Mouse (Mus musculus): ENCODE results near the gene Kdelr1. TPM values are rescaled to one million over a fixed set of nuclear protein-coding genes. Genes with fewer than 3 reads are reported as not detected.

Kdelr1 gene
- polyA plus RNA-seq, 1 experiment from 2014 or later = 61.0 TPM

DNA sequence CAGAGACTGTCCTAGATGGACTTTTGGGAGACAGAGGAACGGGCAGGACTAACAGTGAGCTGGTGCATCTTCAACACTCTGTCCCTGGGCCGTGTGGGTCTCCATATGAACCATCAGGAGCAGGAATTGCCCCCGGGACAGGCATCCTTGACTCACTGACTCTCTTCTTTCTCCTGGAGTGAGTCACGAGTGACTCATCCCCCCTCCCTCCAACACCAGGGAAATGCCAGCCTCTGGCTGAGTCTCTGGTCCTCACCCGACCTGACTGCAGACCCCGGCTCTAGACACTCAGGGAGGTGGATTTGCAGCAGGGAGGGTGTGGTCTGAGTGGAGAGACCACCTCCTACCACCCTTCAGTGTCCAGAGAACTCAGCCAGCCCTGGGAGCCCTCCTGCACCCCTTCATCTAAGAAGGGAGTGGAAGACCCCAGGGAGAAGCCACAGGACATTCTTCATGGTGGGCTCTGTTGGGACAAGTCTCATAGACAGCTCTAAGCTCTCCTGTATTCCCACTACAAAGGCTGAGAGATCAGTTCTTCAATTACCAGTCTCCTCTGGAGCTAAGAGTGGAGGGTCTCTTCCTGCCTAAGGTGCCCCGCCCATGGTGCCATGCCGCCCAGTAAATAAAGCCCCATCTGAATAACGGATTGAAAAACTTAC lies 48.1 kb downstream of the Kdelr1 start:
- Histone ChIP-seq H3K9me3 (no peaks in the 10 kb centered on the region), H3K4me1 (replicated peaks) (peaks cover 43% of the 10 kb centered on the region), H3K27me3 (no peaks in the 10 kb centered on the region), H3K4me2 (peak overlapping the region; percentile 25), H3K27ac (replicated peaks) (no peak overlapping the region), H3K36me3 (no peaks in the 10 kb centered on the region), H3K4me3 (peak overlapping the region; percentile 10), H3K9ac (no peak overlapping the region)
- 63% methylated on average over 9 of the region's 9 CpGs for WGBS
- ATAC-seq (ENCODE audit: low FRiP score, low read depth) = no peak

DNA sequence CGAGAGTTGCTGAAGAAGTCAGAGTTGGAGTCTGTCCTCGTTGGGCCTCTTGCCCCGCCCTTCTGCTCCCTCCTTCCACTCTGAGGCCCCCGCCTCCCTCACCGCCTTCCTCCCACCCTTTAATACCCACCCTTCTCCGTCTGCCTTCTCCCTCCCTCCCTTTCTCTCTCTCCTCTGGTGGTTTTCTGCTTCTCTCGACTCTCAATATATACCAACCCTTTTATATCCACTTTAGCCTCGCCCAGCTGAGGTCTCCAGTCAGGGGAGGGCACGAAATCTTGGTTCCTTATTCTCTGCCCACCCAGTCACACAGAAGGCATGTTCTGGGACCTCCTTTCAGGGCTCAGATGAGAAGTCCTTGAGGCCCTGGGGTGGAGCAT lies 48.7 kb downstream of the Kdelr1 start, which contains the start of gene Emp3:
TSS of gene Emp3 (minus strand) at position 163 of the 380 bp plus-strand sequence.
- Histone ChIP-seq H3K4me3 (peak within 1 kb of the TSS; percentile 10), H3K9me3 (no peaks in the 10 kb centered on the region), H3K4me1 (replicated peaks) (peaks cover 38% of the 10 kb centered on the region), H3K27ac (replicated peaks) (no peak within 1 kb of the TSS; the same call in 1 of the 2 replicates), H3K27me3 (no peaks in the 10 kb centered on the region), H3K4me2 (peak within 1 kb of the TSS; percentile 25), H3K36me3 (no peaks in the 10 kb centered on the region), H3K9ac (no peak within 1 kb of the TSS)
- ATAC-seq (ENCODE audit: low FRiP score, low read depth) = no peak
- 51% methylated on average over 9 of the region's 9 CpGs for WGBS

DNA sequence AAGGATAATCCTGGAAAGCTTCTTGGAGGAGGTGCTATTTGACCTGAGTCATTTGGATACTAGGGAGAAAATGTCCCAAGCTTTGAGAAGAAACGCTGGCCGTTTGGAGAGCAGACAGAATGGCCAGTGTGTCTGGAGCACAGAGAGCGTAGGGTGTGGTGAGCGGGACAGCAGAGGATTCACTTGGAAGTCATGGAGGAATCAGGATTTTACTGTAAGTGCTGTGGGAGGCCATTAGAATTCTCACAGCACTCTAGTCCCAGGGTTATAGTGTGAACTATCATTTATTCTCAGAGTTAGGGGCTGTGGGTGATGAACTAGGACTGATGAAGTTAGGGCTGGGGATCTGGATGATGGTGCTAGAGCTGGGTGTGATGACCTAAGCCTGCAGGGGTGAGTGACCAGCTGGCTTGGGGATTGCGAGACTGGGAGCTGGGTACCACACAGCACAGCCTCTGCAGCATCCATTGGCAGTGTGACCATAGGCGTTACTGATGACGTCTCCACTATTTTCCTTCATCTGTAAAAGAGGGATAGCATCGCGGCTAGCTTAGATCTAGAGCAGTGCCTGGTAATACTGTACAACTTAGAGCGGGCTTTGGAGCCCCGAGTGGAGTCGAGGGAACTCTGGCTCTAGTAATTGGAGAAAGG lies 49.5 kb downstream of the Kdelr1 start:
- Histone ChIP-seq H3K9ac (no peak overlapping the region), H3K9me3 (no peaks in the 10 kb centered on the region), H3K4me3 (0 out of 2 replicates have a peak overlapping the region, but pooled peaks have one; percentile 51), H3K27ac (replicated peaks) (peak overlapping the region; percentile 89), H3K4me2 (peak overlapping the region; percentile 89), H3K36me3 (no peaks in the 10 kb centered on the region), H3K27me3 (no peaks in the 10 kb centered on the region; the same call in 1 of the 2 replicates), H3K4me1 (replicated peaks) (peaks cover 30% of the 10 kb centered on the region)
- WGBS = 86% methylated on average over 12 of the region's 12 CpGs
- no peak for ATAC-seq (ENCODE audit: low FRiP score, low read depth)

DNA sequence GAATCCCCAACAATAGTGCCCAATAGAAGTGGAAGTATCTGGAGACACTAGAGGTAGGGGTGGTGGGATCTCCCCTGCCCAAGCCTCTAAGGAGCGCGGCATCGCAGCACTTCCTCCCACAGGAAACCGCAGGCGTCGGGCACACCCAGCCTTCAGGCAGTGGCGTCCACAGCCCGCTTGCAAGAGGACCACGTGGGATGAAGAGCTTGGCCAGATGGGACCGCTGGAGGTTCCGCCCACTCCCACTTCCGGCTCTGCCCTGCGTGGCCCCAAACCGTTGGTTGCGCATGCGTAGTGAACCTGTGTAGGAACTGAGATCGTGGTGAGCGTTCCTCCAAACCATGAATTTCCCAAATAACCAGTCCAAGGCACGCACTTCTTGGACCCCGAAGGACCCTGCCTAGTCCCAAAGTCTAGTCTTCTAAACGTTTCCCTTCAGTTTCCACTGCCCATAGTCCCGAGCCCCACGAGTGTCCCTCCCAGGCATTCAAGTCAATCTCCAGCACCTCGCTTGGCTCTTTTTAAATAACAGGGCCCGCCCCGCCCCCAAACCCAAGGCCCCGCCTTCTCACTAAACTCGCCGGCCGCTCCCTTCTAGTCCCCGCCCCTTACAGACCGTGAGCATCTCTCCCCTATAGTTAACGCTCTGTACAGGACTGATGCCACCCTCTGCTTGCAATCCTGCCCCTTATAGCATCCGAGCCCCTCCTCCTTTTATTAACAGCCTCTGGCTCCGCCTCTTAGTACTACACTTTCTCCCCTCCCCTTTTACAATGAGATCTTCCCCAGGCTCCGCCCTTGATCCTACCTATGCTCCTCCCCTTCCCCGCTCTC lies 50.6 kb downstream of the Kdelr1 start:
- no peaks in the 10 kb centered on the region for H3K9me3 ChIP-seq
- H3K4me1 ChIP-seq (replicated peaks) = peaks cover 21% of the 10 kb centered on the region
- H3K27ac ChIP-seq (replicated peaks) = peak overlapping the region; percentile 89
- no peaks in the 10 kb centered on the region; the same call in 1 of the 2 replicates for H3K27me3 ChIP-seq
- peak overlapping the region; percentile 53 for H3K9ac ChIP-seq
- ATAC-seq (ENCODE audit: low FRiP score, low read depth) = peak; percentile 88
- no peaks in the 10 kb centered on the region for H3K36me3 ChIP-seq
- under 1% methylated on average over 37 of the region's 37 CpGs for WGBS
- peak overlapping the region; percentile 51 for H3K4me3 ChIP-seq
- peak overlapping the region; percentile 89 for H3K4me2 ChIP-seq

DNA sequence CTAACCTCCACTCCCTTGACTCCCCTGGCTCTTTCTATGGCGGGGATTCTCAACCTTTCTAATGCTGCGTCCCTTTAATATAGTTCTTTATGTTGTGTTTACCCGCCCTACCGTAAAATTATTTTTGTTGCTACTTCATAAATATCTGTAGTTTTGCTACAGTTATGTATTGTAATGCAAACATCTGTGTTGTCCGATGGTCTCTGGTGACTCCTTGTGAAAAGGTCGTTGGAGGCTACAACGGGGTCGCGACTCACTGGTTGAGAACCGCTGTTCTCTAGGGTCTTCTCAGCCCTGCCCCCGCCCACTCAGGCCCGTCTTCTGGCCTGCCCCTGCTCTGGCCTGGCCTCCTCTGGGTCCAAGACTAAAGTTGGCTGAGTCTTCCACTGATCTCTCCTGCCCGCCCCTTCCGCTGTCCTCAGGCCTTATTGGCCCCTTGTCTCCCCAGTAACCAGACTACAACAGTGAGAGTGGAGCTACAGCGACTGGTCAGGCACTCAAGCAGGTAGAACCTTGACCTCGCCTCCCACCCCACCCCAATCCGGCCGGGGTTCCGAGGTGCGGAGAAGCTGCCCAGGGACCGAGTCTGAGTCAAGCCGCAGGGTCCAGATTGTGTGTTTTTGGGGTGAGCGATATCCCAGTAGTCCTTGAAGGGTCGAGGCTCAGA lies 51.3 kb downstream of the Kdelr1 start, which contains the start of gene Ccdc114:
TSS of gene Ccdc114 (plus strand) at position 311 of the 667 bp plus-strand sequence.
- Histone ChIP-seq H3K4me2 (peak within 1 kb of the TSS; percentile 89), H3K4me1 (replicated peaks) (peaks cover 21% of the 10 kb centered on the region), H3K27ac (replicated peaks) (peak within 1 kb of the TSS; percentile 89), H3K4me3 (peak within 1 kb of the TSS; percentile 51), H3K36me3 (no peaks in the 10 kb centered on the region), H3K9me3 (no peaks in the 10 kb centered on the region), H3K27me3 (no peaks in the 10 kb centered on the region; the same call in 1 of the 2 replicates), H3K9ac (peak within 1 kb of the TSS; percentile 53)
- ATAC-seq (ENCODE audit: low FRiP score, low read depth) = peak; percentile 57
- 6% methylated on average over 24 of the region's 24 CpGs for WGBS

DNA sequence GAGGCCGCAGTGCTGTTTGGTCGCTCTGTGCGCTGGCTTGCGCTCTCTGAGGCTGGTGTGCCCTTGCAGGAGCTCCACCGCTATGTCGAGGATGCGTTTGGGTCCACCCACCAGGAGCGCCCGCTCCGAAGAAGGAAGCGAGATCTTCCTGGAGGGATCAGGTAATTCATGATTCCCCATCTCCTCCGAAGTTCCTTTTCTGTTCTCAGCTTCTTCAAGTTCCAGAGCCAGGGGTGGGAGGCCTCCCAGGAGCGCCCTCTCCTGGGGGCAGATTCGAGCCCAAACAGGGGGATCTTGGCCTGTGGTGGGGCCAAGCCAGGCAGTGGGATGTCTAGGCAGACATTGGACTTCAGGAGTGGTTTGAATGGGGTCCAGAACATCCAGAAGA lies 51.9 kb downstream of the Kdelr1 start:
- Histone ChIP-seq H3K4me2 (peak overlapping the region; percentile 89), H3K9ac (no peak overlapping the region), H3K27ac (replicated peaks) (no peak overlapping the region; the same call in 1 of the 2 replicates), H3K36me3 (no peaks in the 10 kb centered on the region), H3K4me3 (peak overlapping the region; percentile 51), H3K4me1 (replicated peaks) (peaks cover 21% of the 10 kb centered on the region), H3K27me3 (peaks cover 2% of the 10 kb centered on the region; the same call in 1 of the 2 replicates), H3K9me3 (no peaks in the 10 kb centered on the region)
- no peak for ATAC-seq (ENCODE audit: low FRiP score, low read depth)
- 15% methylated on average over 14 of the region's 14 CpGs for WGBS

DNA sequence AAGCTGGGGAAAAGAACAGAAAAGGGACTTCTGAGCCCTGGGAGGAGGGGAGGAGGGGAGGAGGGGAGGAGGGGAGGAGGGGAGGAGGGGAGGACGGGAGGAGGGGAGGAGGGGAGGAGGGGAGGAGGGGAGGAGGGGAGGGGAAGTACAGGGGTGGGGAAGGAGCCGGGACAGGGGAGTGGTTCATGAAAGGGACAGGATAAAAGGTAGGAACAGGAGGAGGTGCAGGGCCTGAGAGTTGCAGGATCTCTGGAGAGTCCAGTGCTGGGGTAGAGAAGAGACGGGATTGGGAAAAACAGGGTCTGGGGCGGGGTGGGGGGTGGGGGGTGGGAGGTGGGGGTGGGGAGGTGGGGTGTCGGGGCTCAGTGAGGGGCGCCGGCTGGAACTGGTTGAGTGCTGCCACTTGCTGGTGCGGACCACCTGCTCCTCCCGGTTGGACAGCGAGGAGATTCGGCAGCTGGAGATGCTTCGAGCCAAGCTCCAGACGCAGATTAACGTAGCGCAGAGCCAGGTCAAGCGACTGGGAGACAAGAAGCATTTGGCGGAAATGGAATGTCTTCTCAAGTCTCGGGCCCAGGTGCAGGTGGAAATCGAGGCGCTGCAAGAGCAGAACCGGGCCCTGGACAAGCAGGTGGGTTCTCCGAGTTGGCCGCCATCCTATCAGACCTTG lies 56.2 kb downstream of the Kdelr1 start:
- Histone ChIP-seq H3K4me3 (0 out of 2 replicates have a peak overlapping the region, but pooled peaks have one; percentile 6), H3K27me3 (peaks cover 3% of the 10 kb centered on the region; the same call in 1 of the 2 replicates), H3K36me3 (no peaks in the 10 kb centered on the region), H3K9me3 (no peaks in the 10 kb centered on the region), H3K4me1 (replicated peaks) (peaks cover 8% of the 10 kb centered on the region; the same call in 1 of the 2 replicates), H3K27ac (replicated peaks) (no peak overlapping the region), H3K9ac (no peak overlapping the region), H3K4me2 (peak overlapping the region; percentile 24)
- no peak for ATAC-seq (ENCODE audit: low FRiP score, low read depth)
- 15% methylated on average over 20 of the region's 23 CpGs for WGBS

DNA sequence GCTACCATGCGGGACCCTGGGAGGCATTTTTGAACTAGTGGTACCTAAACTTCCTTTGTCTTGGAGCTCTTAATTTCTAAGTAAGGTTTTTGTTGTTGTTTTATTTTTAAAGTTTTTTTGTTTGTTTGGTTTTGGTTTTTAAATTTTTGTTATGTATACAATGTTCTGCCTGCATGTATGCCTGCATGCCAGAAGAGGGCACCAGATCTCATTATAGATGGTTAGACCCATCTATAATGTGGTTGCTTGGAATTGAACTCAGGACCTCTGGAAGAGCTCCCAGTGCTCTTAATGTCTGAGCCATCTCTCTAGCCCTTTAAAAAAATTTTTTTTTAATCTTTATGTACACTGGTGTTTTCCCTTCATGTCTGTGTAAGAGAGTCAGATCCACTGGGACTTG lies 57.1 kb downstream of the Kdelr1 start:
- no peak overlapping the region for H3K27ac ChIP-seq (replicated peaks)
- H3K36me3 ChIP-seq = no peaks in the 10 kb centered on the region
- ATAC-seq (ENCODE audit: low FRiP score, low read depth) = no peak
- no peaks in the 10 kb centered on the region for H3K9me3 ChIP-seq
- no peak overlapping the region for H3K9ac ChIP-seq
- no peaks in the 10 kb centered on the region for H3K4me1 ChIP-seq (replicated peaks)
- no peak overlapping the region for H3K4me2 ChIP-seq
- H3K27me3 ChIP-seq = peaks cover 3% of the 10 kb centered on the region; the same call in 1 of the 2 replicates
- WGBS = 91% methylated on average over 1 of the region's 1 CpGs
- no peak overlapping the region for H3K4me3 ChIP-seq

Other genes with a start within 250 kb of the Kdelr1 start
- gene Rasip1, start 245.3 kb upstream of the Kdelr1 start, polyA plus RNA-seq (2015; fragmentation: Nextera tagmentation; extraction: Ambion mirVana) = 20.2 and 24.3 TPM in 2 replicates
- 4.0 and 5.2 TPM in 2 replicates for gene Mamstr, start 232.8 kb upstream of the Kdelr1 start, polyA plus RNA-seq (2015; fragmentation: Nextera tagmentation; extraction: Ambion mirVana)
- gene Fut2, start 206.4 kb upstream of the Kdelr1 start, polyA plus RNA-seq (2015; fragmentation: Nextera tagmentation; extraction: Ambion mirVana) = 0.05 and 0.32 TPM in 2 replicates
- 1.4 and 1.6 TPM in 2 replicates for gene Ntn5, start 188.8 kb upstream of the Kdelr1 start, polyA plus RNA-seq (2015; fragmentation: Nextera tagmentation; extraction: Ambion mirVana)
- gene Sec1, start 178.4 kb upstream of the Kdelr1 start, polyA plus RNA-seq (2015; fragmentation: Nextera tagmentation; extraction: Ambion mirVana) = 0.35 and 0.89 TPM in 2 replicates
- gene Car11, start 172.9 kb upstream of the Kdelr1 start, polyA plus RNA-seq (2015; fragmentation: Nextera tagmentation; extraction: Ambion mirVana) = 58.6 and 67.3 TPM in 2 replicates
- 2.9 and 4.1 TPM in 2 replicates for gene Dbp, start 167.7 kb upstream of the Kdelr1 start, polyA plus RNA-seq (2015; fragmentation: Nextera tagmentation; extraction: Ambion mirVana)
- gene Rpl18, start 157.3 kb upstream of the Kdelr1 start, polyA plus RNA-seq (2015; fragmentation: Nextera tagmentation; extraction: Ambion mirVana) = 528 and 575 TPM in 2 replicates
- gene Sphk2, start 154.8 kb upstream of the Kdelr1 start, polyA plus RNA-seq (2015; fragmentation: Nextera tagmentation; extraction: Ambion mirVana) = 24.4 and 26.9 TPM in 2 replicates
- 0.38 and 0.57 TPM in 2 replicates for gene Fam83e, start 151.6 kb upstream of the Kdelr1 start, polyA plus RNA-seq (2015; fragmentation: Nextera tagmentation; extraction: Ambion mirVana)
- not detected in 2 replicates for gene Spaca4, start 147.0 kb upstream of the Kdelr1 start, polyA plus RNA-seq (2015; fragmentation: Nextera tagmentation; extraction: Ambion mirVana)
- gene Lmtk3, start 89.0 kb upstream of the Kdelr1 start, polyA plus RNA-seq (2015; fragmentation: Nextera tagmentation; extraction: Ambion mirVana) = 20.1 and 24.8 TPM in 2 replicates
- 6.3 TPM in 2 replicates for gene Sult2b1, start 88.1 kb upstream of the Kdelr1 start, polyA plus RNA-seq (2015; fragmentation: Nextera tagmentation; extraction: Ambion mirVana)
- 271 and 286 TPM in 2 replicates for gene Cyth2, start 58.2 kb upstream of the Kdelr1 start, polyA plus RNA-seq (2015; fragmentation: Nextera tagmentation; extraction: Ambion mirVana)
- 1.1 and 1.6 TPM in 2 replicates for gene Kcnj14, start 48.0 kb upstream of the Kdelr1 start, polyA plus RNA-seq (2015; fragmentation: Nextera tagmentation; extraction: Ambion mirVana)
- gene Grwd1, start 41.8 kb upstream of the Kdelr1 start, polyA plus RNA-seq (2015; fragmentation: Nextera tagmentation; extraction: Ambion mirVana) = 41.8 and 43.1 TPM in 2 replicates
- gene Grin2d, start 5.6 kb downstream of the Kdelr1 start, polyA plus RNA-seq (2015; fragmentation: Nextera tagmentation; extraction: Ambion mirVana) = 3.4 and 4.3 TPM in 2 replicates
- gene Syngr4, start 23.9 kb downstream of the Kdelr1 start, polyA plus RNA-seq (2015; fragmentation: Nextera tagmentation; extraction: Ambion mirVana) = 0.34 TPM in 1 of 2 replicates, not detected in the other
- gene Tmem143, start 24.2 kb downstream of the Kdelr1 start, polyA plus RNA-seq (2015; fragmentation: Nextera tagmentation; extraction: Ambion mirVana) = 6.7 and 8.5 TPM in 2 replicates
- 34.1 and 43.6 TPM in 2 replicates for gene Emp3, start 48.6 kb downstream of the Kdelr1 start, polyA plus RNA-seq (2015; fragmentation: Nextera tagmentation; extraction: Ambion mirVana)
- 6.6 and 8.5 TPM in 2 replicates for gene Ccdc114, start 51.3 kb downstream of the Kdelr1 start, polyA plus RNA-seq (2015; fragmentation: Nextera tagmentation; extraction: Ambion mirVana)
- gene Abcc6, start 157.5 kb downstream of the Kdelr1 start, polyA plus RNA-seq (2015; fragmentation: Nextera tagmentation; extraction: Ambion mirVana) = 0.52 and 0.82 TPM in 2 replicates
- gene Nomo1, start 160.9 kb downstream of the Kdelr1 start, polyA plus RNA-seq (2015; fragmentation: Nextera tagmentation; extraction: Ambion mirVana) = 45.8 and 47.0 TPM in 2 replicates
- gene Kcnj11, start 228.0 kb downstream of the Kdelr1 start, polyA plus RNA-seq (2015; fragmentation: Nextera tagmentation; extraction: Ambion mirVana) = 2.5 and 3.3 TPM in 2 replicates

All from hindbrain, embryonic 15.5 days (tissue).